Mouse (Mus musculus) midbrain, embryonic 10.5 days (tissue): ENCODE results near the gene Agap1. TPM values are rescaled to one million over a fixed set of nuclear protein-coding genes. Genes with fewer than 3 reads are reported as not detected.

ENCODE experiments used
- DNase-seq: peaks from one replicate; pipeline ENCODE4 v3.0.0-alpha.2; 2017; ENCODE audit warnings: low spot score
- H3K27ac ChIP-seq: fragments of 300-500 bp; sonication (generic); replicated peaks from 2 replicates; pipeline ENCODE4 v1.5.1; 2016; ENCODE audit warnings: mild to moderate bottlenecking
- H3K27me3 ChIP-seq: fragments of 300-500 bp; sonication (generic); 2 replicates; pipeline ENCODE4 v1.6.1; 2016; ENCODE audit warnings: low read depth, mild to moderate bottlenecking; ENCODE audit not compliant: poor library complexity, severe bottlenecking
- H3K36me3 ChIP-seq: fragments of 300-500 bp; sonication (generic); 2 replicates; pipeline ENCODE4 v1.6.1; 2016; ENCODE audit warnings: mild to moderate bottlenecking, moderate library complexity
- H3K4me1 ChIP-seq: fragments of 300-500 bp; sonication (generic); 2 replicates; pipeline ENCODE4 v1.6.1; 2016
- H3K4me3 ChIP-seq: fragments of 300-500 bp; sonication (generic); 2 replicates; pipeline ENCODE4 v1.5.1; 2016; ENCODE audit warnings: mild to moderate bottlenecking, moderate library complexity
- H3K9me3 ChIP-seq: fragments of 300-500 bp; sonication (generic); replicated peaks from 2 replicates; pipeline ENCODE4 v1.6.1; 2016; ENCODE audit warnings: mild to moderate bottlenecking
- WGBS: fragments of 180-500 bp; shearing (Covaris S2); methylation state at CpG from one replicate; pipeline ENCODE4 v1.1.7; 2016; 5-methylcytosine and 5-hydroxymethylcytosine counted together
- polyA plus RNA-seq: library from polyadenylated mRNA; unstranded; fragments of >200 nt; fragmentation: Nextera tagmentation; extraction: Ambion mirVana; gene quantifications from 2 replicates; pipeline ENCODE4 v1.2.1, GENCODE M21; 2016

Agap1 gene
- polyA plus RNA-seq, 1 experiment from 2014 or later, result 16.6 TPM

DNA sequence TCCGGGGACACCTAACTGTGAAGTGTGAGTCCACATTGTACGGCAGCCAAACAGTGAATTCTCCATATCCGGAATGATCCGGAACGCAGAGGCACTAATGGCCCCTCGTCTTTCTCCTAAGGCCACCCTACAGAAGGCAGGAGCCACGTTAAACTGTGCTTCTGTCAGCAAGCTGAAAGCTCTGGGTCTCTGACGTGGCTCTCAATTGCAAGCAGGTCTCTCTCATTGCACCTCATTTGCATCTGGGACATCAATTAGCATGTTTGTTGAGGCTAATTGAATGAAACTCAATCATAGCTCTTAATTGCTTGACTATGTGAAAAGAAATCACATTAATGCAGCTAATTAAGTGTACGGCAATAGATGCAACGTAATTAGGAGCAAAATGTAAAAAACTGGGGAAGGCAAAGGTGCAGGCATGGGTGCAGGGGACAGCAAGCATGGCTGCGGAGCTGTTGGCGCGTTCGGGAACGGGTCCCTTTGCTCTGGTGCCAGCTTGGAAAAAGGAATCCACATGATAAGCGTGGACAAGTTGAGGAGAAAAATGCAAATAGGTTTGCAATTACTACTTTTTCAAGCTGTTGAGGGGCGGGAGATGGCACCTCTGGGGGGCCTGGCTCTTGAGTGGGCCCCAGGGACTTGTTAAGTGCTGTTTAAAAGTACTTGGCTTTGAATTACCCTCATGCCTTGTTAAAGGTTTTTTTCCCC lies 284.6 kb downstream of the Agap1 start:
- WGBS, result 58% methylated on average over 17 of the region's 17 CpGs
- H3K27me3 ChIP-seq, result peaks cover 37% of the 10 kb centered on the region

DNA sequence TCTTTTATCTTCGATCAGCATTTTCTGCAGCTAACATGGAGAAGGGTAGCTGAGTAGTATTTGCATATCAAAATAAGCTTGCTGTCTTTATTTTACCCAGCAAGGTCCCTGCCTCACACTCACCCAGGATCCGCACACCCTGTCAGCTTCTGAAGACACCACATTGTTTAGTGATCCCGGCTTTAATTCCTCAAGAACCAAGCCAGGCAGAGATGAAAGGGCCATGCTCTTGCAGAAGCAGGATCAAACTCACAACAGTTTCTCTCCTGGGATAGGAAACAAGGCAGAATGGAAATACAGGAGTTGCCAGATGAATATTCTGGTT lies 285.1 kb downstream of the Agap1 start:
- Histone ChIP-seq H3K4me1 (peaks cover 31% of the 10 kb centered on the region), H3K4me3 (no peak overlapping the region), H3K36me3 (peaks cover 36% of the 10 kb centered on the region), H3K9me3 (no peaks in the 10 kb centered on the region), H3K27ac (no peak overlapping the region), H3K27me3 (peaks cover 43% of the 10 kb centered on the region)
- 14% methylated on average over 3 of the region's 3 CpGs for WGBS
- no peak for DNase-seq

More for the DNA sequence above, 284.6 kb downstream of the Agap1 start:
- H3K9me3 ChIP-seq, result no peaks in the 10 kb centered on the region
- DNase-seq, result no peak
- peaks cover 32% of the 10 kb centered on the region for H3K36me3 ChIP-seq
- peaks cover 28% of the 10 kb centered on the region for H3K4me1 ChIP-seq
- H3K27ac ChIP-seq, result no peak overlapping the region
- no peak overlapping the region for H3K4me3 ChIP-seq

DNA sequence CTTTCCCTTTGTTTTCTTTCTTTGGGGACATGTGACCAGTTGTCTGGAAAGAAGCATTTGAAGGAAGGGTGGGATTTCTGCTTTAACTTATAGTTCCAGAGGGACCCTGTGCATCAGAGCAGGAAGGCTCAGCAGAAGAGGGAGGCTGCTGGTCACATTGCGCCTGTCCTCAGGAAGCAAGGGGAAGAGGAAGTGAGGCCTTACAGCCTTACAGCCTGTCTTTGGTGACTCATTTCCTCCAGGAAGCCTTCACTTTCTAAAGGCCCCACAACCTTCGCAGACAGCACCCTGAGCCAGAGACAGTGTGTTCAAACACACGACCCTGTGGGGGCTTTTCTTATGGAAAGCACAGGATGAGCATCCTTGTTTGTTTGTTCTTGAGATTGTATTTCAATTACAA lies 287.8 kb downstream of the Agap1 start:
- Histone ChIP-seq H3K9me3 (no peaks in the 10 kb centered on the region), H3K27ac (no peak overlapping the region), H3K4me3 (no peak overlapping the region), H3K27me3 (peaks cover 47% of the 10 kb centered on the region), H3K4me1 (peaks cover 40% of the 10 kb centered on the region), H3K36me3 (peaks cover 41% of the 10 kb centered on the region)
- 81% methylated on average over 3 of the region's 3 CpGs for WGBS
- no peak for DNase-seq

DNA sequence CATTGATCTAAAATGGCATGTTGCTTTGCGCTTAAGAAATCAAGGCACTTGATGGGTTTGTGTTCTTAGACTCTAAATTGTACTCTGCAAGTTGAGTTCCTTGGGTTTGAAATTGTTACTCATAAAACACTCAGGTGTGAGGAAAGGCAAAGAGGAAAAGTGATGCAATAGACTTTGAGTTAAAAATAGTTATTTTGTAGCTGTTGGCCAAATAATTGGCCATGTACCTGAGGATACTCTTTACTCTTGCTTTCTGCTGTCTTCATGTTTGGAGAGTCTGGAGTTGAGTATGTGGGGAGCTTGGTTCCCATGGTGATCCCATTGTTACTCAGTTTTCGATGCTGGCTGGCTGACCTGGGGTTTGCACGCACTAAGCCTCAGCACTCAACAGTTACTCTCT lies 291.6 kb downstream of the Agap1 start:
- 51% methylated on average over 3 of the region's 3 CpGs for WGBS
- Histone ChIP-seq H3K36me3 (peaks cover 34% of the 10 kb centered on the region), H3K27ac (no peak overlapping the region), H3K27me3 (peaks cover 62% of the 10 kb centered on the region), H3K9me3 (no peaks in the 10 kb centered on the region), H3K4me3 (no peak overlapping the region), H3K4me1 (peaks cover 40% of the 10 kb centered on the region)
- DNase-seq, result no peak

DNA sequence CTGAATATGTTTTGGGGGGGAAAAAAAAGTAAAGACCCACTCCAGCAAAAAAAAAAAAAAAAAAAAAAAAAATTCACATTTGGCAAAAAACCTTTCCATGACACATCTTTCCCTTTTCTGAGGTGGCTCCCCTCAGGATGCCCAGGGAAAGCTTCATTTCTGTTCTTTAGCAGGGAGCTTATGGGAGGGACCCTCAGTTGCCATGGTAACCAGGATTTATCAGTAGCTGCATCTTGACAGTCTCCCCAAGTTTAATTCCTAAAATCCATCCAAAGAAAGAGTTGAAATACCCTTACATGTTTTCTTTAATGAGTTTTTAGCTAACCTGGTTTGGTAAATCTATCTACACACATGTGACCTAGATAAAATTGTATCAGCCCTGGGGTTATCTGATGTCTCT lies 295.1 kb downstream of the Agap1 start:
- H3K27ac ChIP-seq, result no peak overlapping the region
- peaks cover 63% of the 10 kb centered on the region for H3K27me3 ChIP-seq

DNA sequence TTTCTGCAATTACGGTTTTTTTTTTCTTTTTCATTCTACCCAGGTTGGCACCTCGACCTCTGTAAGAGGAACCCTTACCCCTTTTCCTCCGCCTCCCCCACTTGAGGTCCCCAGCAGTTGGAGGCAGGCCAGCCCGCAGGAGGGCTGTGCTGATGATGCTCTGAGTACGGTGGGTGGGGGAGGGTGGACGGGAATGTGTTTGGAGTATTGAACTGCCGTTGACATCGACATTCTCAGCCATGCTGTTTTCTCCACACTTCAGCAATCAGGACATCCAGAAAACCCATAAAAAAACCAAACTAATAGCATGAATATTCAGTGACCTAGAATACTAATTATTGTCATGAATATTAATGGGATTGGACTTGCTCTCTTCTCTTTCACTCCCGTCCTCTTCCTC lies 295.9 kb downstream of the Agap1 start:
- peak overlapping the region; percentile 44 for H3K4me3 ChIP-seq
- H3K36me3 ChIP-seq, result peaks cover 17% of the 10 kb centered on the region
- H3K4me1 ChIP-seq, result peaks cover 50% of the 10 kb centered on the region
- 6% methylated on average over 9 of the region's 9 CpGs for WGBS
- H3K9me3 ChIP-seq, result no peaks in the 10 kb centered on the region
- H3K27ac ChIP-seq, result peak overlapping the region; percentile 46
- peak; percentile 27 for DNase-seq
- peaks cover 63% of the 10 kb centered on the region for H3K27me3 ChIP-seq

More for the DNA sequence above, 295.1 kb downstream of the Agap1 start:
- H3K9me3 ChIP-seq, result no peaks in the 10 kb centered on the region
- H3K4me1 ChIP-seq, result peaks cover 42% of the 10 kb centered on the region
- H3K36me3 ChIP-seq, result peaks cover 24% of the 10 kb centered on the region
- no peak for DNase-seq
- H3K4me3 ChIP-seq, result no peak overlapping the region

DNA sequence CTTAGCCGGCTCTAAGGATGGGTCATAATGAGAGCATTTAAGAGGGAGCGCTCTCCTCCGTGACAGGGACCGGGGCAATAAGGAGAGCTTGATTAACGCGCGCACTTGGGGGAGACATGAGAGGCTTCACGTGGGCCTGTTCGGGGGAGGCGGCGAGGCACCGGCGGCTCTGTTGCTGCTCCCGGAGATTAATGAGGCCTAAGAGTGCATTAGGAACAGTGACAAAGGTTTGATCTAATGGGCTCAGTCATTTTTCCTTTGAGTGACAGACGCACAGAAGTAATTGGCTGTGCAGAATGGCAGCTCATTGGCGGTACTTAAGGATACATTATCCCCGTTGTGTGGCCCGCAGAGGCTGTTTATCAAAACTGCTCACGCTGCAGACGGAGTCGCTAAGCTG lies 296.3 kb downstream of the Agap1 start:
- peaks cover 61% of the 10 kb centered on the region for H3K27me3 ChIP-seq
- peak overlapping the region; percentile 44 for H3K4me3 ChIP-seq
- H3K9me3 ChIP-seq, result no peaks in the 10 kb centered on the region
- H3K36me3 ChIP-seq, result peaks cover 12% of the 10 kb centered on the region
- peak; percentile 46 for DNase-seq
- peak overlapping the region; percentile 46; the same call in 1 of the 2 replicates for H3K27ac ChIP-seq
- WGBS, result 13% methylated on average over 21 of the region's 21 CpGs
- peaks cover 51% of the 10 kb centered on the region for H3K4me1 ChIP-seq

DNA sequence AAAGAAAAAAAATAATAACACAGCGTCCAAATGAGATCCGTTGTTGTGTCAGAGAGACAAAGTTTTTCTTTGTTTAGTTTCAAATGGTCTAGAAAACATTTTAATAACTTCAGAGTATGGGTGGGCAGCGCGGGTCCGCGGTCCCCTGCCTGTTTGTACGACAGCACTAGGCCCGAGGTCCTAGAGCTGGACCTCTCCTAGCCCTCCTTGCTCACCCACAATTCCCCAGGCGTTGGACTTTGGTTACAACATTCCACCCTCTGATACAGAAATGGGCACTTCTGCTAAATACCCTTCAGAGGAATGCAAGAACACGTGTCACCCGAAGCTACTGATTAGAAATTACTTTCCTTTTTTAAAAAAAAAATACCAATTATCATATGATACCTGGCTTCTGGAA lies 296.7 kb downstream of the Agap1 start:
- H3K27ac ChIP-seq, result no peak overlapping the region
- H3K4me3 ChIP-seq, result peak overlapping the region; percentile 44
- WGBS, result 79% methylated on average over 11 of the region's 11 CpGs
- no peak for DNase-seq
- peaks cover 65% of the 10 kb centered on the region for H3K27me3 ChIP-seq
- no peaks in the 10 kb centered on the region for H3K9me3 ChIP-seq
- H3K36me3 ChIP-seq, result peaks cover 11% of the 10 kb centered on the region; the same call in 1 of the 2 replicates
- H3K4me1 ChIP-seq, result peaks cover 52% of the 10 kb centered on the region

DNA sequence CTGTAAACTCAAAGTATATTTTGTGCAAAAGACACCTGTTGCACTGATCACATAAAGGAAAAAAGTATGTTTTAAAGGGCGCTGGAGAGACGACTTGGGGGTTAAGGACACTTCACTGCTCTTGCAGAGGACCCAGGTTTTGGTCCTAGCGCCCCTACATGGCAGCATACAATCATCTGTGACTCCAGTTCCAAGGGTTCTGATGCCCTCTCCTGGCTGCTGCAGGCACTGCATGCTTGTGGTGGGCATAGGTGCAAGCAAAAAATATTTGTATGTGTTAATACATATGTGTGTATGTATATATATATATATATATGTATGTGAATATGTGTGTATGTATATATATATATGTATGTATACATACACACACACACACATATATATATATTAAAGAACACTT lies 298.1 kb downstream of the Agap1 start:
- Histone ChIP-seq H3K36me3 (peaks cover 10% of the 10 kb centered on the region; the same call in 1 of the 2 replicates), H3K27me3 (peaks cover 75% of the 10 kb centered on the region), H3K4me1 (peaks cover 63% of the 10 kb centered on the region), H3K9me3 (no peaks in the 10 kb centered on the region), H3K27ac (no peak overlapping the region), H3K4me3 (no peak overlapping the region)
- DNase-seq, result no peak
- 97% methylated on average over 3 of the region's 3 CpGs for WGBS

DNA sequence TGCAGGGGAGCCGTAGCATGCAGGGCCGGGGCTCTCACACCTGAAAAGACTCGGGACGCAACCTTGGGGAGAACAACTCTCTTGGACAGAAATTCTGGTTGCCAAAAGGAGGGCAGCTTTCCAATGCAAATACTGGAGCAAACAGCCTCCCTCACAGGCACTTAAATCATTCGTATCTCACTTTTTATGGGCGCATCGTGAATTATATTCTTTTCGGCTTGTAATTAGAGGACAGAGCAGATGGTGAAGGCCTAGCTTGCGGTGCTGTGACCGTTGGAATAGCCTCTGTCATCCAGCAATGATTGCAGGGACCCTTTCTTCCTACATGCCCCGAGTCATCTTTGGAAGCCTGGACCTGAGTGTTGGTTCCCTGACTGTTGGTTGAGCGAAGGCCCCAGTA lies 300.8 kb downstream of the Agap1 start:
- H3K27me3 ChIP-seq, result peaks cover 55% of the 10 kb centered on the region
- 49% methylated on average over 12 of the region's 12 CpGs for WGBS

DNA sequence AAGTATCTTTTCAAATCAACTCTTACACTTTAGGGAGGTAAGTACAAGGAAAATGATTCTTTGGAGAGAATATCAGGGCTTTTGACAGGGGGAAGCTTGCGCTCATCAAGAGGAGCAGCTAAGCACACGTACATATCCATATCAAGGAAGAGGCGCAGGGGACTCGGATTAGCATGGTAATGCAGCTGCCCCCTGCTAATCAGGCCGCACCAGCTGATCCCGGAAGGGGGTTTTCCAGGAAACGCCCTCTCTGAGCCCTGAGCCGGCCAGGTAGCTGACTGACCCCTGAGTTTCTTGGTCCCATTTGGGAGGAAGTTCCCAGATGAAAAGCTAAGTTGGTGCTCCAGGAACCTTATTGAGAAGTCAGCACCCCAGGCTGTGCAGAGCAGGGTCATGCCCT lies 301.8 kb downstream of the Agap1 start:
- peak; percentile 22 for DNase-seq
- peaks cover 42% of the 10 kb centered on the region for H3K4me1 ChIP-seq
- no peak overlapping the region for H3K27ac ChIP-seq
- H3K9me3 ChIP-seq, result no peaks in the 10 kb centered on the region
- 7% methylated on average over 8 of the region's 8 CpGs for WGBS
- peaks cover 15% of the 10 kb centered on the region for H3K36me3 ChIP-seq
- H3K27me3 ChIP-seq, result peaks cover 53% of the 10 kb centered on the region
- no peak overlapping the region for H3K4me3 ChIP-seq

More for the DNA sequence above, 300.8 kb downstream of the Agap1 start:
- H3K9me3 ChIP-seq, result no peaks in the 10 kb centered on the region
- peaks cover 52% of the 10 kb centered on the region for H3K4me1 ChIP-seq
- no peak overlapping the region for H3K27ac ChIP-seq
- peaks cover 15% of the 10 kb centered on the region for H3K36me3 ChIP-seq
- DNase-seq, result no peak
- H3K4me3 ChIP-seq, result no peak overlapping the region

DNA sequence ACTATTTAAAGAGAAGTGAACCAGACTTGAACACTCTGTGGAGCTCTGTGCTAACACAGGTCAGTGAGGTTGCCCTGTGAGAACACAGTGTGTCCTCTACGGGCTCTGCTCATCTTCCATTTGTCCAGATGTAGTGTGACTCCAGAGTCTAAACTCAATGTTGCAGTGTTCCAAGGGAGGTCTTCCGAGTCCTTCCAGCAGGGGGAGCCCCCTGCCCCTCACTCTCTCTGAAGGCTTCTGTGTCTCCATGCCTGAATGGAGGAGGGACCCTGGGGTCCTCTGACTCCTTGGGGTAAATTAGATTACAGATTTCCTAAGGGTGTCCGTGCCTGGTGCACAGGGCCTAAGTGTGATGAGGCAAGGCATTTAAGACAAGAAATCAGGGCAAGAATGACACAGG lies 302.9 kb downstream of the Agap1 start:
- Histone ChIP-seq H3K36me3 (peaks cover 15% of the 10 kb centered on the region), H3K27ac (no peak overlapping the region), H3K27me3 (peaks cover 46% of the 10 kb centered on the region), H3K9me3 (no peaks in the 10 kb centered on the region), H3K4me1 (peaks cover 35% of the 10 kb centered on the region), H3K4me3 (no peak overlapping the region)
- WGBS, result 57% methylated on average over 3 of the region's 3 CpGs
- DNase-seq, result peak; percentile 27

DNA sequence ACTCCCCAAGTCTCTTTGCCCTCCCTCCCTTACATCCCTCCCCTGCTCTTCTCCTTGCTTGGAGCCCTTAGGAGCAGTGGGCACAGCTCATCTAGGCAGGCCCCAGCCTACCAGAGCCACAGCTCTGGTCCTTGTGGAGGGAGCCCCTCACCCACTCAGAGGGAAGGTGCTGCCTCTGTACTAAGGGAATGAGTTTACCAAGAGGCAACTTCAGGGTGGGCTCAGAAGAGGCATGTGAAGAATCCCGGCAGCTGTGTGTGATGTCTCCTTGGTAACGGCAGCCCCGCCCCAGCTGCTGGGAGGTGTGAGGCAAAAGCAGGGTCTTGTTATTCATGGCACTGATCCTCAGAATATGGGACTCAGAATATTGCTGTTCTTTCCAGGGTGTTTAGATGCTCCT lies 309.3 kb downstream of the Agap1 start:
- Histone ChIP-seq H3K4me3 (no peak overlapping the region), H3K4me1 (peaks cover 42% of the 10 kb centered on the region), H3K9me3 (no peaks in the 10 kb centered on the region), H3K36me3 (peaks cover 18% of the 10 kb centered on the region), H3K27ac (peak overlapping the region; percentile 17; the same call in 1 of the 2 replicates), H3K27me3 (no peaks in the 10 kb centered on the region)
- 16% methylated on average over 3 of the region's 3 CpGs for WGBS
- DNase-seq, result peak; percentile 65
